Mouse (Mus musculus): ENCODE measurements around the gene Gm49425. TPM values are rescaled to one million over a fixed set of nuclear protein-coding genes. Genes with fewer than 3 reads are reported as not detected.

Gm49425 gene
- total and polyA plus RNA-seq, 3 experiments, result not detected

GRCm38 (mm10) chr15:101497181-101497580 lies 19.9 kb downstream of the Gm49425 start:
- Histone ChIP-seq H3K27me3 (ENCODE audit: control insufficient read depth in 1 of 2, insufficient read depth in 2 of 2, low read length in 2 of 2) (no peaks in the 10 kb centered on the region; a peak in 1 of 4 replicates), H3K4me3 (ENCODE audit: control insufficient read depth in 1 of 2, insufficient read depth in 1 of 2, low read depth in 2 of 2, low read length in 2 of 2) (no peak overlapping the region), H3K36me3 (ENCODE audit: control insufficient read depth in 1 of 2, insufficient read depth in 2 of 2, low read length in 2 of 2) (no peaks in the 10 kb centered on the region), H3K9ac (ENCODE audit: control insufficient read depth, low read depth, low read length, poor library complexity, severe bottlenecking) (no peak overlapping the region), H3K27ac (ENCODE audit: control insufficient read depth, low read depth, low read length) (no peak overlapping the region), H3K9me3 (replicated peaks; ENCODE audit: insufficient read depth, low read length) (no peaks in the 10 kb centered on the region), H3K4me1 (ENCODE audit: control insufficient read depth in 1 of 2, insufficient read depth in 2 of 2, low read length in 2 of 2) (no peaks in the 10 kb centered on the region), H3K79me2 (ENCODE audit: control insufficient read depth, insufficient read depth, low read length, poor library complexity) (no peaks in the 10 kb centered on the region)
- DNase-seq (ENCODE audit: low read depth, low spot score), result no peak
- TF ChIP-seq JUND (IDR thresholded peaks at IDR 0.05; ENCODE audit: low read depth, low read length) (no peak), RAD21 (IDR thresholded peaks at IDR 0.05; ENCODE audit: low read depth, low read length) (0 out of 2 replicates have a peak, but pooled peaks have one; percentile 2), TBP (IDR thresholded peaks at IDR 0.05; ENCODE audit: low read depth, low read length) (no peak), CTCF (IDR thresholded peaks at IDR 0.05 in 2 of 3, conservative IDR thresholded peaks at IDR 0.05 in 1 of 3; ENCODE audit: control insufficient read depth in 1 of 3, insufficient read depth in 1 of 3, low read depth in 2 of 3, low read length in 3 of 3, poor library complexity in 1 of 3, severe bottlenecking in 1 of 3) (peak; percentile 26 to 47 (median 37)), SMC3 (IDR thresholded peaks at IDR 0.05; ENCODE audit: low read depth, low read length) (peak; percentile 38)

- H3K4me1 ChIP-seq (ENCODE audit: control insufficient read depth in 1 of 2, insufficient read depth in 2 of 2, low read length in 2 of 2), result no peaks in the 10 kb centered on the region
- H3K9me3 ChIP-seq (replicated peaks; ENCODE audit: insufficient read depth, low read length), result no peaks in the 10 kb centered on the region
- DNase-seq (ENCODE audit: low read depth, low spot score), result no peak
- no peak overlapping the region for H3K27ac ChIP-seq (ENCODE audit: control insufficient read depth, low read depth, low read length)
- no peak overlapping the region for H3K4me3 ChIP-seq (ENCODE audit: control insufficient read depth in 1 of 2, insufficient read depth in 1 of 2, low read depth in 2 of 2, low read length in 2 of 2)
- no peaks in the 10 kb centered on the region for H3K27me3 ChIP-seq (ENCODE audit: control insufficient read depth in 1 of 2, insufficient read depth in 2 of 2, low read length in 2 of 2)
- H3K36me3 ChIP-seq (ENCODE audit: control insufficient read depth in 1 of 2, insufficient read depth in 2 of 2, low read length in 2 of 2), result no peaks in the 10 kb centered on the region
- H3K79me2 ChIP-seq (ENCODE audit: control insufficient read depth, insufficient read depth, low read length, poor library complexity), result no peaks in the 10 kb centered on the region
- no peak for TF ChIP-seq POLR2A (IDR thresholded peaks at IDR 0.05; ENCODE audit: control insufficient read depth in 1 of 2, insufficient read depth in 1 of 2, low read depth in 1 of 2, low read length in 2 of 2, poor library complexity in 1 of 2)
- no peak for TF ChIP-seq USF2 (IDR thresholded peaks at IDR 0.05; ENCODE audit: borderline replicate concordance in 1 of 2, insufficient read depth in 1 of 2, low read depth in 1 of 2, low read length in 2 of 2)
- no peak overlapping the region for H3K9ac ChIP-seq (ENCODE audit: control insufficient read depth, low read depth, low read length, poor library complexity, severe bottlenecking)
These were observed 21.8 kb downstream of the Gm49425 start for GRCm38 (mm10) chr15:101495266-101495665.

DNA sequence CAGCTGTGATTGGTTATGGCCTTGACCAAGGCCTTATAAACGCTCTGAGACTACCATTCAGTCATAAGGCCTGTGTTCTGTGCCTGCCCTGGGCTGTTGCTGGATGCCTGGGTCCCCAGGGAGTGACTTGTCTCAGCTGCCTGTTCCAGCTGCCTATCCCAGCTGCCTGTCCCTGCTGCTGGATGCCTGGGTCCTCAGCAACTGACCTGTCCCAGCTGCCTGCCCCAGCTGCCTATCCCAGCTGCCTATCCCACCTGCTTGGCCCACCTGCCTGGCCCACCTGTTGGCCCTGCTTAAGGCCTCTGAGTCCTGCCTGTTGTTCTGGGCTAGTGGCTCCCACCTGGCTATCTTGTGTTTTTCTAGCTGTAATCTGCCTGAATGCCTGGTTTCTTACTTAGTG lies 22.9 kb downstream of the Gm49425 start:
- H3K27ac ChIP-seq (ENCODE audit: control insufficient read depth, low read depth, low read length), result no peak overlapping the region
- no peak overlapping the region for H3K9ac ChIP-seq (ENCODE audit: control insufficient read depth, low read depth, low read length, poor library complexity, severe bottlenecking)
- H3K9me3 ChIP-seq (replicated peaks; ENCODE audit: insufficient read depth, low read length), result no peaks in the 10 kb centered on the region
- H3K4me1 ChIP-seq (ENCODE audit: control insufficient read depth in 1 of 2, insufficient read depth in 2 of 2, low read length in 2 of 2), result no peaks in the 10 kb centered on the region
- no peaks in the 10 kb centered on the region for H3K79me2 ChIP-seq (ENCODE audit: control insufficient read depth, insufficient read depth, low read length, poor library complexity)
- H3K4me3 ChIP-seq (ENCODE audit: control insufficient read depth in 1 of 2, insufficient read depth in 1 of 2, low read depth in 2 of 2, low read length in 2 of 2), result no peak overlapping the region
- DNase-seq (ENCODE audit: low read depth, low spot score), result no peak
- H3K36me3 ChIP-seq (ENCODE audit: control insufficient read depth in 1 of 2, insufficient read depth in 2 of 2, low read length in 2 of 2), result no peaks in the 10 kb centered on the region
- no peak for TF ChIP-seq POLR2AphosphoS2 (IDR thresholded peaks at IDR 0.05; ENCODE audit: low read length)
- TF ChIP-seq ZMIZ1 (IDR thresholded peaks at IDR 0.05; ENCODE audit: low read depth, low read length), result no peak
- TF ChIP-seq MEF2A (IDR thresholded peaks at IDR 0.05; ENCODE audit: extremely low read depth, insufficient replicate concordance, low read depth, low read length, poor library complexity, severe bottlenecking), result no peak
- TF ChIP-seq MAZ (IDR thresholded peaks at IDR 0.05; ENCODE audit: low read depth, low read length), result no peak
- TF ChIP-seq CHD2 (IDR thresholded peaks at IDR 0.05; ENCODE audit: low read length), result no peak
- no peak for TF ChIP-seq SMC3 (IDR thresholded peaks at IDR 0.05; ENCODE audit: low read depth, low read length)
- H3K27me3 ChIP-seq (ENCODE audit: control insufficient read depth in 1 of 2, insufficient read depth in 2 of 2, low read length in 2 of 2), result no peaks in the 10 kb centered on the region
